Mouse (Mus musculus): ENCODE data around the gene Flt4. TPM values are rescaled to one million over a fixed set of nuclear protein-coding genes. Genes with fewer than 3 reads are reported as not detected.
"Not testable (repeated sequence)": the region's sequence is repeated elsewhere in the genome, so short reads cannot be mapped to it uniquely, and the experiment has no call there.

Gene Flt4
- 5.1 and 5.4 TPM in 2 replicates for polyA plus RNA-seq (2016; fragmentation: Nextera tagmentation; extraction: Ambion mirVana)

DNA sequence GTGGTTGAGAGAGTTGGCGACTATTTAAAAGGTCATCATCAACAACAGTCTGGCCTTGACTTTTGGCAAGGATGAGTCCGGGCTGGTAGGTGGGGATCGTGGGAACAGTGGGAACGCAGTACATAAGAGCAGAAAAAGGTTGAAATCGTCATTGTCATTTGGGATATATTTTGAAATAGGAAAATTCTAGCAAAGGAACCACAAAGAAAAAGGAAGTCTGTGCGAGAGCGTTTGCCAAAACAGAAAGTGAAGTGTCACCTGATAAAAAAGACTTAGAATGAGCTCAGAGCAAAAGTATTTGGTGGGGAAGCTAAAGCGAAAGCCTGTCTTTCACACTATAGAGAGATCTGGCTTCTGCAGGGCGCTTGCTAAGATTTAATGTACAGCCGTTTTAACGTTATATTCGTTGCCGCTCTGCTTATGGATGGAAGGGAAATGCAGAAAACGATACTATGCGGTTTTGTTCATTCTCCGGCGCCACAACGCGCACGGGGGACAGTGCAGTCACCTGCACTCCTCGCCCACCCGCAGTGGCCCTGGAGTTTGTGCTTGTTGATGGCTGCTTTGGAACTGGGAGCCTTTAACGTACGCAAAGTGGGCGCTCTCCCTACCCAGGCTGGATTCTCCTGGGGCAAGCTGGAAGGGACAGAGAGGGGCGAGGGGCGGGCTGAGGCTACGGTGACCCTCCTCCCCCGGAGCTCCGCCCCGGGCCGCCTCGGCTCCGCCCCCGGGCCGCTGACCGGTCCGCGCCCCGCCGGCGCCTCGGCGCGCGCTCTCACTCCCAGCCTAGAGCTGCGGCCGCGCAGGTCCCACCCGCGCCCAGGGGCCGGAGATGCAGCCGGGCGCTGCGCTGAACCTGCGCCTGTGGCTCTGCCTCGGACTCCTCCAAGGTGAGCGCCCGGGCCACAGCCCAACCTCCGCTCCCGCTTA is at the start of gene Flt4:
TSS of gene Flt4 (plus strand) at position 326 of the 930 bp plus-strand sequence.
- not testable (repeated sequence) for H3K27ac ChIP-seq, H3K36me3 ChIP-seq, H3K9me3 ChIP-seq, H3K4me1 ChIP-seq, H3K9ac ChIP-seq
- 6% methylated on average over 47 of the region's 61 CpGs for WGBS
- ATAC-seq (ENCODE audit: insufficient number of reproducible peaks, insufficient read depth, low FRiP score, low TSS enrichment) = peak; percentile 49; the same call in 1 of the 2 replicates
- H3K4me3 ChIP-seq = peak within 1 kb of the TSS; percentile 43
- H3K4me2 ChIP-seq (replicated peaks) = peak within 1 kb of the TSS; percentile 65
- peaks cover 54% of the 10 kb centered on the region for H3K27me3 ChIP-seq

- not testable (repeated sequence) for H3K27ac ChIP-seq; H3K9me3 ChIP-seq; H3K4me2 ChIP-seq (replicated peaks); H3K27me3 ChIP-seq; ATAC-seq (ENCODE audit: insufficient number of reproducible peaks, insufficient read depth, low FRiP score, low TSS enrichment); H3K36me3 ChIP-seq; H3K4me1 ChIP-seq; H3K4me3 ChIP-seq; H3K9ac ChIP-seq
- 34% methylated on average over 2 of the region's 2 CpGs for WGBS
These were observed 34.0 kb upstream of the Flt4 start for GRCm38 (mm10) chr11:49575054-49575453.

DNA sequence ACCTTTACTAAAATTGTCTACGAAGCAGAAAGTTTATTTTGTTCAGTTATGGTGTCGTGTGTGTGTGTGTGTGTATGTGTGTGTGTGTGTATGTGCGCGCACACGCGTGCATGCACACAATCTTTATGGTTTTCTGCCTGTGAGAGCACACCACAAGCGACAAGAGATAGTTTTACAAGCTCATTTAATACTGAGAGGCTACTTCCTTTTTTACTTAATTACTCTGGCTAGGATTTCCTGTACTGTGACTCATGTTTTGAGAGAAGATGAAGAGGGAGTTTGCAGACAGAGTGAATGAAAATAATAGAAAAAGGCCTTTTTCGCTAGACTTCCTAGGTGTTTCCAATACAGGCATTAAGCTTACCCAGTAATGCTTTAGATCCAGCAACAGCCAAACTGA is 28.6 kb upstream of the Flt4 start:
- 84% methylated on average over 8 of the region's 8 CpGs for WGBS
- not testable (repeated sequence) for ATAC-seq (ENCODE audit: insufficient number of reproducible peaks, insufficient read depth, low FRiP score, low TSS enrichment); H3K4me2 ChIP-seq (replicated peaks); H3K27me3 ChIP-seq; H3K4me3 ChIP-seq; H3K36me3 ChIP-seq; H3K9ac ChIP-seq; H3K27ac ChIP-seq; H3K4me1 ChIP-seq; H3K9me3 ChIP-seq

DNA sequence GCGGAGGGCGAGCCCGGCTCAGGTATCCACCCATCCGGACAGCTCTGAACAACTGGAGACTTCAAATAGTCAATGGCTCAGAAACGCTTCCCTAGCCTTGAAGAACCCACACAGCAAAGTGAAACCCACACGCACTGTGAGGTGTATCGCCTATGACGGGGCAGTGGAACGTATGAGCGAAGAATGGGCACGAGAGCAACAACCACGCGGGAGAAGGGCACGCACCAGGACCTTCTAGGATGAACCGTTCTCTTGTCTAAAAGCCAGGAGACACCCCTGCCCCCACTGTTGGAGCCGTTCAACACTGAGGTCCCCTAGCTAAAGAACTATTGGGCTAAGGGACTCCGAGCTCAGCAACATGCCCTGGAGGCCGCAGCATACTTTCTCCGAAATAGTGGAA is 18.9 kb upstream of the Flt4 start:
- ATAC-seq (ENCODE audit: insufficient number of reproducible peaks, insufficient read depth, low FRiP score, low TSS enrichment) = no peak
- no peaks in the 10 kb centered on the region for H3K27me3 ChIP-seq
- no peak overlapping the region for H3K4me2 ChIP-seq (replicated peaks)

DNA sequence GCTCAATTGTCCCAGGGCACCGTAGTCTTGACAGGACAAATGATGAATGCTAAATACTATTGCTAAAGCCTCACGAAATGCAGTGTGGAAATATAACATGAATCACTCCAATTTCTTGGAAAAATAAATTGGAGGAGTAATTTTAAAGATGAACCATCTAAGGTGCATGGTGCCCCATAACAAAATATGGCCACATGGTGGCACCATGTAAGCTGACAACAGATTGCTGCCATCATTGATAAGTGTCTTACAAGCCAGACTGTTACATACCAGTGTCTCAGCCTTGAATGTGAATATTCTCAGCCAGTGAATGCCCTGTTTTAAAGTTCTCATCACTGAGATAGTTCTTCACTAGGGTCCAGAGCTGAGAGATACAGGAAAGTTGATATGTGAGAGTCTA is 11.9 kb upstream of the Flt4 start:
- H3K9me3 ChIP-seq; H3K27ac ChIP-seq; H3K9ac ChIP-seq; H3K4me1 ChIP-seq; ATAC-seq (ENCODE audit: insufficient number of reproducible peaks, insufficient read depth, low FRiP score, low TSS enrichment); H3K4me2 ChIP-seq (replicated peaks); H3K36me3 ChIP-seq; H3K4me3 ChIP-seq; H3K27me3 ChIP-seq: not testable (repeated sequence)
- WGBS = 71% methylated on average over 2 of the region's 2 CpGs

More for the DNA sequence above, 18.9 kb upstream of the Flt4 start:
- H3K4me3 ChIP-seq = no peak overlapping the region
- no peaks in the 10 kb centered on the region for H3K36me3 ChIP-seq
- H3K4me1 ChIP-seq = no peaks in the 10 kb centered on the region
- WGBS = 90% methylated on average over 19 of the region's 19 CpGs
- no peak overlapping the region for H3K9ac ChIP-seq
- H3K9me3 ChIP-seq = no peaks in the 10 kb centered on the region
- no peak overlapping the region for H3K27ac ChIP-seq

DNA sequence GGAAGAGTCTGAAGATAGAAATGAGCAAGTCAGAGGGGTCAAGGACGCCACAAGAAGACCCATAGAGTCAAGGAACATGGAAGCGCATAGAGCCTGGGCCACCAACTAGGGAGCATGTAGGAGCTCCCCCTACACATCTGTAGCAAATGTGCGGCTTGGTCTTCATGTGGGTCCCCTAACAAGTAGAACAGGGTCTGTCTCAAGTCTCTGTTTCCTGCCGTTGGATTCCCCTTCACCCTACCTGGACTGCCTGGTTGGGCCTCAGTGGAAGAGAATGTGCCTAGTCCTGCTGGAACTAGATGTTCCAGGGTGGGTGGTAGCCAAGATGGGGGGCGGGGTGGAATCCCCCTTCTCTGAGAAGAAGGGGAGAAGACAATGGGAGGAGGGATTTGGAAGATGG is 757 bp upstream of the Flt4 start:
- H3K27me3 ChIP-seq = peaks cover 45% of the 10 kb centered on the region
- not testable (repeated sequence) for H3K4me1 ChIP-seq; H3K4me2 ChIP-seq (replicated peaks); H3K9me3 ChIP-seq; ATAC-seq (ENCODE audit: insufficient number of reproducible peaks, insufficient read depth, low FRiP score, low TSS enrichment); H3K4me3 ChIP-seq; H3K9ac ChIP-seq; H3K36me3 ChIP-seq; H3K27ac ChIP-seq
- WGBS = 73% methylated on average over 5 of the region's 5 CpGs

GRCm38 (mm10) chr11:49609868-49610824 is 1.1 kb downstream of the Flt4 start:
- H3K4me3 ChIP-seq = peak overlapping the region; percentile 43
- 1% methylated on average over 52 of the region's 52 CpGs for WGBS
- not testable (repeated sequence) for H3K9ac ChIP-seq, H3K27ac ChIP-seq, H3K36me3 ChIP-seq, H3K9me3 ChIP-seq, H3K4me1 ChIP-seq
- ATAC-seq (ENCODE audit: insufficient number of reproducible peaks, insufficient read depth, low FRiP score, low TSS enrichment) = 0 out of 2 replicates have a peak, but pooled peaks have one; percentile 12
- H3K4me2 ChIP-seq (replicated peaks) = peak overlapping the region; percentile 65
- H3K27me3 ChIP-seq = peaks cover 61% of the 10 kb centered on the region

- Histone ChIP-seq H3K4me2 (replicated peaks) (peak overlapping the region; percentile 5; the same call in 1 of the 2 replicates), H3K27me3 (peaks cover 61% of the 10 kb centered on the region)
- H3K9me3 ChIP-seq; H3K27ac ChIP-seq; H3K9ac ChIP-seq; H3K4me1 ChIP-seq; H3K4me3 ChIP-seq; ATAC-seq (ENCODE audit: insufficient number of reproducible peaks, insufficient read depth, low FRiP score, low TSS enrichment); H3K36me3 ChIP-seq: not testable (repeated sequence)
- WGBS = 23% methylated on average over 3 of the region's 3 CpGs
These were observed 2.3 kb downstream of the Flt4 start for GRCm38 (mm10) chr11:49611349-49611748.

- no peak overlapping the region for H3K9ac ChIP-seq
- no peaks in the 10 kb centered on the region for H3K9me3 ChIP-seq
- H3K36me3 ChIP-seq = no peaks in the 10 kb centered on the region
- peaks cover 59% of the 10 kb centered on the region for H3K27me3 ChIP-seq
- H3K4me3 ChIP-seq = no peak overlapping the region
- H3K4me1 ChIP-seq = no peaks in the 10 kb centered on the region
- WGBS = 46% methylated on average over 3 of the region's 3 CpGs
- no peak overlapping the region for H3K27ac ChIP-seq
- no peak for ATAC-seq (ENCODE audit: insufficient number of reproducible peaks, insufficient read depth, low FRiP score, low TSS enrichment)
- no peak overlapping the region for H3K4me2 ChIP-seq (replicated peaks)
These were observed 3.1 kb downstream of the Flt4 start for GRCm38 (mm10) chr11:49612154-49612553.

DNA sequence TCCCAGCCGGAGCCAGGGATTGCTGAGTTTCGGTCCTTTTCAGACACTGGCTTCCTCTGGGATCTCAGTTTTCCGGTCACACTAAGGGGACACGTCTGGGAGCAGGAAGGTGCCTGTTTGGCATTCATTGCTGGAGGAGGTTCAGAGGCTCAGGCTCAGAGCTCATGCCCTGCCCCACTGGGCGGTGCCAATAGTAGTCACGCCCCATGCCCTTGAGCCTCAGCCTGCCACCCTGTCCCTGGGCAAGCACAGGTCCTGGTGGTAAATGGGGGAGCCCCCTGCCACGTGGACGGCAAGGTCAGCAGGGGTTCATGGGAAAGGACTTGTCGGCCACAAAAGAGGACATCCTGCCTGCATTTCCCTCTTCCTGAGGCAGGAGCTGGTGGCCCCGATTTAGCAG is 4.3 kb downstream of the Flt4 start:
- Histone ChIP-seq H3K4me3 (no peak overlapping the region), H3K4me1 (no peaks in the 10 kb centered on the region)
- WGBS = 8% methylated on average over 10 of the region's 10 CpGs

DNA sequence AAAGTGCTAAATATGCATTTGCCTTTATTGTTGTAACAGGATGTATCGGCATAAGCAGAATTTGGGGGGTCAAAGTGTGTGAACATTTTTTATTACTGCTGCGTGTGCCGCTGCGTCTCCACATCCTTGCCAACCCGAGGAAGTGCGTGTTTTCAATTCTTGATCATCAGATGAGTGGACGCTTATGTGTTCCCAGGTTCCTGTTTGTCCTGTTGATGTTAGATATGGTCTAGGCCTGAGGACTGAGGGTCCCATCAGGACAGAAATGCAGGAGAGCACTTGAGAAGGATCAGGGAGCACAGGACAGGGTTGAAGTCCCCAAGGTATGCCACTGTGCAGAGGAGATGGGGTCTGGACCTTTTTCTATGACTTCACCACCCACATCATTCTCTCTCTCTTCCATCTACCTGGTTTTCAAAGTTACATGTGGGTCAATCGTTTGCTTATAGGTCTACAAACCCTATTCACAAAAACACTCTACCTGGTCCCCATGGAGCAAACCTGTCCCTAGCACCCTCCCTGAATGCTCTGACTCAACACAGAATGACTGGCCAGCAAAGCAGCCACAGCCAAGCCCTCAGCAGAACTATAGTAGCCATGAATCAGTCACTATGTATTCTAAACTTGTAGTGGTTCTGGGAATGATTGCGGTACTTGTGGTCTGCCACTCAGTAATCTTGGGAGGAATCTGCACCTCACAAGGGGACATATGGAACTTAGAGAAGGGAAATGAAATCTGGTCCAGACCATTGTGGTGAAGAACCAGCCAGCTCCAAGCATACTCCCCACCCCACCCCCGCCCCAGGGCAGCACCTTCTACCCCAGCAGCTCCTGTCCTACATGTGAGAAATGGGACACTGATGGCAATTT is 7.0 kb downstream of the Flt4 start:
- peaks cover 31% of the 10 kb centered on the region for H3K27me3 ChIP-seq
- H3K27ac ChIP-seq = no peak overlapping the region
- H3K36me3 ChIP-seq = no peaks in the 10 kb centered on the region
- no peak overlapping the region for H3K9ac ChIP-seq
- no peak overlapping the region for H3K4me2 ChIP-seq (replicated peaks)
- 92% methylated on average over 10 of the region's 10 CpGs for WGBS
- no peaks in the 10 kb centered on the region for H3K4me1 ChIP-seq
- no peak overlapping the region for H3K4me3 ChIP-seq
- no peak for ATAC-seq (ENCODE audit: insufficient number of reproducible peaks, insufficient read depth, low FRiP score, low TSS enrichment)
- H3K9me3 ChIP-seq = no peaks in the 10 kb centered on the region

More for the DNA sequence above, 4.3 kb downstream of the Flt4 start:
- Histone ChIP-seq H3K27me3 (peaks cover 48% of the 10 kb centered on the region), H3K4me2 (replicated peaks) (no peak overlapping the region), H3K27ac (no peak overlapping the region), H3K9me3 (no peaks in the 10 kb centered on the region), H3K36me3 (no peaks in the 10 kb centered on the region), H3K9ac (no peak overlapping the region)
- no peak for ATAC-seq (ENCODE audit: insufficient number of reproducible peaks, insufficient read depth, low FRiP score, low TSS enrichment)
